Mouse (Mus musculus) hindbrain, embryonic 16.5 days (tissue): ENCODE measurements around the gene Chpt1. TPM values are rescaled to one million over a fixed set of nuclear protein-coding genes. Genes with fewer than 3 reads are reported as not detected.

ENCODE experiments used
- ATAC-seq: fragments of 200-750 bp; cut with Nextera tagmentation; 2 replicates; pipeline ENCODE4 v1.8.0; 2017; ENCODE audit warnings: moderate TSS enrichment, moderate library complexity
- H3K27ac ChIP-seq: fragments of 300-500 bp; sonication (generic); 2 replicates; pipeline ENCODE4 v1.5.1; 2014; ENCODE audit warnings: low read depth, mild to moderate bottlenecking, control low read depth, low read length, moderate library complexity
- H3K27me3 ChIP-seq: fragments of 300-500 bp; sonication (generic); replicated peaks from 2 replicates; pipeline ENCODE4 v1.6.1; 2014; ENCODE audit warnings: low read length; ENCODE audit not compliant: control insufficient read depth, insufficient read depth
- H3K36me3 ChIP-seq: fragments of 300-500 bp; sonication (generic); 2 replicates; pipeline ENCODE4 v1.6.1; 2014; ENCODE audit warnings: mild to moderate bottlenecking, low read length, moderate library complexity, mixed read lengths; ENCODE audit not compliant: control insufficient read depth, insufficient read depth
- H3K4me1 ChIP-seq: fragments of 300-500 bp; sonication (generic); 2 replicates; pipeline ENCODE4 v1.6.1; 2014; ENCODE audit warnings: low read depth, low read length; ENCODE audit not compliant: control insufficient read depth, insufficient read depth
- H3K4me2 ChIP-seq: fragments of 300-500 bp; sonication (generic); 2 replicates; pipeline ENCODE4 v1.6.1; 2014; ENCODE audit warnings: mild to moderate bottlenecking, low read length, control low read depth, moderate library complexity
- H3K4me3 ChIP-seq: fragments of 300-500 bp; sonication (generic); 2 replicates; pipeline ENCODE4 v1.5.1; 2014; ENCODE audit warnings: mild to moderate bottlenecking, low read length, control low read depth, moderate library complexity
- H3K9ac ChIP-seq: fragments of 300-500 bp; sonication (generic); 2 replicates; pipeline ENCODE4 v1.6.1; 2014; ENCODE audit warnings: low read depth, mild to moderate bottlenecking, control low read depth, low read length, moderate library complexity
- H3K9me3 ChIP-seq: fragments of 300-500 bp; sonication (generic); 2 replicates; pipeline ENCODE4 v1.6.1; 2014; ENCODE audit warnings: mild to moderate bottlenecking, low read length, moderate library complexity; ENCODE audit not compliant: control insufficient read depth
- WGBS: fragments of 180-500 bp; shearing (Covaris S2); extraction: QIAGEN DNeasy Blood & Tissue Kit; methylation state at CpG from one replicate; pipeline ENCODE4 v1.1.7; 2014; 5-methylcytosine and 5-hydroxymethylcytosine counted together
- polyA plus RNA-seq: library from polyadenylated mRNA; unstranded; fragments of >200 nt; fragmentation: Nextera tagmentation; extraction: Ambion mirVana; gene quantifications from 2 replicates; pipeline ENCODE4 v1.2.1, GENCODE M21; 2015

The Chpt1 gene
- polyA plus RNA-seq, 1 experiment from 2014 or later, result 11.6 TPM

- no peaks in the 10 kb centered on the region for H3K27me3 ChIP-seq
- no peak within 1 kb of the TSS for H3K9ac ChIP-seq
- no peaks in the 10 kb centered on the region for H3K4me1 ChIP-seq
- no peak within 1 kb of the TSS for H3K4me3 ChIP-seq
- WGBS, result 89% methylated on average over 33 of the region's 33 CpGs
- ATAC-seq, result peak; percentile 48; the same call in 1 of the 2 replicates
- no peaks in the 10 kb centered on the region for H3K36me3 ChIP-seq
- no peak within 1 kb of the TSS for H3K27ac ChIP-seq
- H3K4me2 ChIP-seq, result no peak within 1 kb of the TSS
- H3K9me3 ChIP-seq, result no peaks in the 10 kb centered on the region
Observed at GRCm38 (mm10) chr10:88459502-88459992, 44.3 kb downstream of the Chpt1 start, which contains the start of gene Sycp3. Gene Sycp3 (plus strand): TSS chr10:88459569.

DNA sequence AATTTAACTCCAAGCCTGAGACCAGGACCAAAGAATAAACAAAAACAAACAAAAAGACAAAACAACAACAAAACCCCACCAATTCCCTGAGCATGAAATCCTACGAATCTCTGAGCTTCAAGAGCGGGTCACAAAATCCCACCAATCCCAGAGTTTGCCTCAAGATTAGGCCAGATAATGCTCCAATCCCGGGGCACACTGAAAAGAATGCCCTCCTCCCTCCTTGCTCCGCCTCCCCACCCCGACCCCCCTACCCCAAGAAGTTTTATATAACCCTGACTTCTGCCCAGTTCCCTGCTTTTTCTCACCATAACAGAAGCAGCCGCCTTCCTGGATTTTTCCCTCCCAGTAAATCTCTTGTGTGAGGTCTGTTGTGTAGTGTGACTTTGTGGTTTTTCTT, 46.1 kb downstream of the Chpt1 start:
- no peak overlapping the region for H3K9ac ChIP-seq
- H3K27ac ChIP-seq, result no peak overlapping the region
- 46% methylated on average over 6 of the region's 6 CpGs for whole genome bisulfite sequencing
- no peak overlapping the region for H3K4me2 ChIP-seq
- H3K4me1 ChIP-seq, result no peaks in the 10 kb centered on the region
- H3K9me3 ChIP-seq, result no peaks in the 10 kb centered on the region
- no peaks in the 10 kb centered on the region for H3K27me3 ChIP-seq
- H3K4me3 ChIP-seq, result no peak overlapping the region
- H3K36me3 ChIP-seq, result no peaks in the 10 kb centered on the region
- ATAC-seq, result no peak

- Histone ChIP-seq H3K27ac (no peak overlapping the region), H3K36me3 (no peaks in the 10 kb centered on the region), H3K9me3 (no peaks in the 10 kb centered on the region), H3K4me1 (no peaks in the 10 kb centered on the region), H3K4me3 (no peak overlapping the region), H3K27me3 (no peaks in the 10 kb centered on the region), H3K4me2 (no peak overlapping the region), H3K9ac (no peak overlapping the region)
- ATAC-seq, result no peak
- WGBS, result 80% methylated on average over 6 of the region's 6 CpGs
Observed at GRCm38 (mm10) chr10:88451990-88452389, 51.9 kb downstream of the Chpt1 start.

DNA sequence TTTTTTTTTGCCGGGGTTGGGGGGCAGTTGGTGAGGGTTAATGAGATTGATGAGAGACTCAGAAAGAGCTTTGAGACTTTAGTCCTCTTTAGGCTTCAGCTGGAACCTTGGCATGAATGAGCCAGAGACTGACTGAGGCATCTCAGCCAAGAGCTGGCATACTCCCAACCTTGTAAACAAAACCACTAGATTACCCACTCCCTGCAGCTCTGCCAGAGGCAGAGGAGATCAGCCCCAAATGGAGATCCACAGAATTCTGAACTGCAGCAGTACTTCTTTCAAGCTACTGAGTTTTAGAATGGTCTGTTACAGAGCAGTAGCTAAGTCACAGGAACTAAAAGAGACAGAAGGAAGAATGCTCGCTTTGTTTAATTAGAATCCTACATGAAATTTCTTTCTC, 52.7 kb downstream of the Chpt1 start:
- Histone ChIP-seq H3K4me2 (no peak overlapping the region), H3K27me3 (no peaks in the 10 kb centered on the region), H3K36me3 (peaks cover 4% of the 10 kb centered on the region; the same call in 1 of the 2 replicates), H3K9ac (no peak overlapping the region), H3K4me3 (no peak overlapping the region), H3K9me3 (no peaks in the 10 kb centered on the region), H3K4me1 (no peaks in the 10 kb centered on the region), H3K27ac (no peak overlapping the region)
- peak; percentile 93 for ATAC-seq
- 58% methylated on average over 2 of the region's 2 CpGs for WGBS

- H3K27ac ChIP-seq, result no peak overlapping the region
- WGBS, result 84% methylated on average over 6 of the region's 6 CpGs
- peaks cover 31% of the 10 kb centered on the region for H3K36me3 ChIP-seq
- ATAC-seq, result no peak
- no peaks in the 10 kb centered on the region for H3K27me3 ChIP-seq
- H3K4me3 ChIP-seq, result no peak overlapping the region
- no peaks in the 10 kb centered on the region for H3K9me3 ChIP-seq
- no peak overlapping the region for H3K9ac ChIP-seq
- no peaks in the 10 kb centered on the region for H3K4me1 ChIP-seq
- no peak overlapping the region for H3K4me2 ChIP-seq
Observed at GRCm38 (mm10) chr10:88441224-88441623, 62.6 kb downstream of the Chpt1 start.

DNA sequence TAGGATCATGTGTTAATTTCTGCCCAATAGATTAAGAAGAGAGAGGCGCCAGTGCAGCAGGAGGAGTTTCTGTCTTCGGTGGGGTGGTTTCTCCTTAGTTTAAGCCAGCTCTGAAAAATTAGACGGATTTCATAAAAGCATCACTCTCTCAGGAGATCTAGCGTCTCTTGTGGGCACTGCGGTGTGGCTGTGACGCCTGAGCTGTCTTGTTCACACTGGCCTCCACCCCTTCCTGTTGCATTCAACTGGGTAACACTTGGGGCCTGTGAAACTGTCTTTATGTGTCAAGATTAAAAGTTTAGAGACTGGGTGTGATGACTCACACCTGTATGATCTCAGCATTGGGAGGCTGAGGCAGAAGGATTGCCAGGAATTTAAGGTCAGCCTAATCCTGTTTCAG, 75.9 kb downstream of the Chpt1 start:
- Histone ChIP-seq H3K9ac (no peak overlapping the region), H3K4me1 (no peaks in the 10 kb centered on the region), H3K36me3 (peaks cover 19% of the 10 kb centered on the region), H3K9me3 (no peaks in the 10 kb centered on the region), H3K27ac (no peak overlapping the region), H3K4me3 (no peak overlapping the region), H3K27me3 (no peaks in the 10 kb centered on the region), H3K4me2 (no peak overlapping the region)
- ATAC-seq, result no peak
- 92% methylated on average over 6 of the region's 6 CpGs for WGBS

DNA sequence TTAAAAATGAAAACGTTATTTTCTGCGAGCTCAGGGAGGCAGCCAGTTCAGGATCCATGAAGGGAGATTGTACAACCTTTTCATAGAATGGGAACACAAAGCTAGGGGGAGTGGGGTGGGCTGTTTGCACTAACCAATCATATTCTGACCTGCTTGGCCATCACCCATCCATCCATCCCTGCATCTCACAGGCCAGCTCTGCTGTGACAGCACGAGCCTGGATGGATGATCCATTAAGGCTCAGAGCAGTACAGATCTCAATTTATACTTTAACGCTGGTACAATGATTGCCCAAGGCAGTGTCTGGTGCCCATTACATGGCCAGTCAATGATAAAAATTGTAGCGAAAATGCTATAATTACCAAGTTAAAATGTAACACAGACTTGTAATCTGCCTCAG, 77.0 kb downstream of the Chpt1 start:
- 64% methylated on average over 5 of the region's 5 CpGs for WGBS
- Histone ChIP-seq H3K4me3 (no peak overlapping the region), H3K36me3 (peaks cover 12% of the 10 kb centered on the region; the same call in 1 of the 2 replicates), H3K27me3 (no peaks in the 10 kb centered on the region), H3K4me1 (no peaks in the 10 kb centered on the region), H3K27ac (no peak overlapping the region), H3K9me3 (no peaks in the 10 kb centered on the region), H3K9ac (no peak overlapping the region), H3K4me2 (no peak overlapping the region)
- ATAC-seq, result no peak

GRCm38 (mm10) chr10:88426158-88426816, 77.6 kb downstream of the Chpt1 start:
- peak; percentile 88 for ATAC-seq
- no peak overlapping the region for H3K27ac ChIP-seq
- no peak overlapping the region for H3K4me3 ChIP-seq
- peaks cover 11% of the 10 kb centered on the region; the same call in 1 of the 2 replicates for H3K36me3 ChIP-seq
- no peaks in the 10 kb centered on the region for H3K4me1 ChIP-seq
- H3K9ac ChIP-seq, result no peak overlapping the region
- H3K9me3 ChIP-seq, result no peaks in the 10 kb centered on the region
- no peak overlapping the region for H3K4me2 ChIP-seq
- H3K27me3 ChIP-seq, result no peaks in the 10 kb centered on the region
- 94% methylated on average over 2 of the region's 2 CpGs for WGBS

- Histone ChIP-seq H3K9ac (no peak overlapping the region), H3K27me3 (no peaks in the 10 kb centered on the region), H3K9me3 (no peaks in the 10 kb centered on the region), H3K27ac (no peak overlapping the region), H3K4me3 (no peak overlapping the region), H3K4me2 (no peak overlapping the region), H3K36me3 (peaks cover 2% of the 10 kb centered on the region), H3K4me1 (no peaks in the 10 kb centered on the region)
- WGBS, result 93% methylated on average over 19 of the region's 19 CpGs
- no peak for ATAC-seq
Observed at GRCm38 (mm10) chr10:88420655-88421435, 83.0 kb downstream of the Chpt1 start.
